Mouse (Mus musculus) lung, postnatal 14 days (tissue): ENCODE data around the gene Prkcz.

ENCODE experiments used
- DNase-seq: peaks from one replicate; pipeline ENCODE4 v3.0.0; 2021

Prkcz gene

GRCm38 (mm10) chr4:155306356-155307242 lies 54.6 kb downstream of the Prkcz start:
- no peak for DNase-seq

GRCm38 (mm10) chr4:155305531-155306031 lies 55.6 kb downstream of the Prkcz start:
- DNase-seq, result no peak

- DNase-seq, result no peak
These were observed 56.6 kb downstream of the Prkcz start for GRCm38 (mm10) chr4:155304508-155305096.

GRCm38 (mm10) chr4:155301965-155302364 lies 59.2 kb downstream of the Prkcz start:
- DNase-seq, result no peak

- no peak for DNase-seq
These were observed 60.1 kb downstream of the Prkcz start for GRCm38 (mm10) chr4:155301098-155301447.

- no peak for DNase-seq
These were observed 60.6 kb downstream of the Prkcz start for GRCm38 (mm10) chr4:155300421-155301097.

GRCm38 (mm10) chr4:155298826-155299225 lies 62.3 kb downstream of the Prkcz start:
- DNase-seq, result no peak

- DNase-seq, result peak; percentile 32
These were observed 64.1 kb downstream of the Prkcz start for GRCm38 (mm10) chr4:155297057-155297456.

GRCm38 (mm10) chr4:155295996-155296395 lies 65.2 kb downstream of the Prkcz start:
- DNase-seq, result no peak

- DNase-seq, result no peak
These were observed 66.1 kb downstream of the Prkcz start for GRCm38 (mm10) chr4:155295026-155295590.

GRCm38 (mm10) chr4:155294381-155294780 lies 66.8 kb downstream of the Prkcz start:
- DNase-seq, result no peak

GRCm38 (mm10) chr4:155292863-155293262 lies 68.3 kb downstream of the Prkcz start:
- DNase-seq, result no peak

- DNase-seq, result no peak
These were observed 71.1 kb downstream of the Prkcz start for GRCm38 (mm10) chr4:155290045-155290444.

GRCm38 (mm10) chr4:155288586-155288985 lies 72.6 kb downstream of the Prkcz start:
- no peak for DNase-seq

GRCm38 (mm10) chr4:155287713-155288112 lies 73.4 kb downstream of the Prkcz start:
- DNase-seq, result no peak

- no peak for DNase-seq
These were observed 75.1 kb downstream of the Prkcz start for GRCm38 (mm10) chr4:155286090-155286489.

GRCm38 (mm10) chr4:155284521-155285379 lies 76.4 kb downstream of the Prkcz start:
- DNase-seq, result no peak

- no peak for DNase-seq
These were observed 77.6 kb downstream of the Prkcz start for GRCm38 (mm10) chr4:155283585-155283984.

- peak; percentile 13 for DNase-seq
These were observed 78.1 kb downstream of the Prkcz start for GRCm38 (mm10) chr4:155283001-155283503.

- DNase-seq, result no peak
These were observed 78.9 kb downstream of the Prkcz start for GRCm38 (mm10) chr4:155282231-155282630.

- DNase-seq, result no peak
These were observed 79.5 kb downstream of the Prkcz start for GRCm38 (mm10) chr4:155281652-155282051.

GRCm38 (mm10) chr4:155281227-155281626 lies 79.9 kb downstream of the Prkcz start:
- DNase-seq, result no peak
